Mouse (Mus musculus) left cerebral cortex, postnatal 25 days (tissue): ENCODE measurements around the gene Gm48551. TPM values are rescaled to one million over a fixed set of nuclear protein-coding genes. Genes with fewer than 3 reads are reported as not detected.
A peak's percentile ranks its signal among the peaks of the same experiment; 100 is the strongest.

Experiments used
- DNase-seq, 2 experiments: peaks; one replicate each; pipeline ENCODE4 v3.0.0; 2022; ENCODE audit warnings: low spot score in 2 of 2, mixed read lengths in 1 of 2
- intact Hi-C: fragments of 180-260 bp; cut with DNase I; formaldehyde crosslinking; loops from one replicate; pipeline ENCODE4 v1.15.1; 2025
- total RNA-seq, 2 experiments: library from RNA; stranded (reverse); gene quantifications; 2 replicates each; pipeline ENCODE4 v1.2.3; 2021

The Gm48551 gene
- total RNA-seq, 2 experiments from 2014 or later: 3.5 to 4.2 TPM

- peak; percentile 100 for DNase-seq
These were observed 5.6 kb upstream of the Gm48551 start for GRCm38 (mm10) chr10:81378553-81379182.

DNA sequence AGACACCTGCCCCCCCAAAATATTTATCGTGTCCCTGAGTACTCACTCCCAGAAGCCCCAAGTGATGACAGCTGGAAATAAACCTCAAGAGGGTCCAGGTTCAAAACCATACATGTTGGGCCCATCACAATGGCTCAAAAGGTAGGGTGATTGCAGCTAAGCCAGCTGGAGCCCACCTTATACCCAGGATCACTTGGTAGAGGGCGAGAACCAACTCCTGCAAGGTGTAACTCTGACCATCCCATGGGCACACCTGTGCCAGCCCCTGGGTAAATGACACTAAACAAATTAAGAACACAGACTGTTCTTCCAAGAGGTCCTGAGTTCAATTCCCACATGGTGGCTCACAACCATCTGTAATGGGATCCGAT lies 5.1 kb upstream of the Gm48551 start:
- no peak for DNase-seq
- intact Hi-C loops: no loop called here

More at GRCm38 (mm10) chr10:81378553-81379182, 5.6 kb upstream of the Gm48551 start:
- intact Hi-C loops: no loop called here

- intact Hi-C loops: no loop called here
- DNase-seq: no peak
These were observed 4.4 kb upstream of the Gm48551 start for GRCm38 (mm10) chr10:81379809-81380378.

DNA sequence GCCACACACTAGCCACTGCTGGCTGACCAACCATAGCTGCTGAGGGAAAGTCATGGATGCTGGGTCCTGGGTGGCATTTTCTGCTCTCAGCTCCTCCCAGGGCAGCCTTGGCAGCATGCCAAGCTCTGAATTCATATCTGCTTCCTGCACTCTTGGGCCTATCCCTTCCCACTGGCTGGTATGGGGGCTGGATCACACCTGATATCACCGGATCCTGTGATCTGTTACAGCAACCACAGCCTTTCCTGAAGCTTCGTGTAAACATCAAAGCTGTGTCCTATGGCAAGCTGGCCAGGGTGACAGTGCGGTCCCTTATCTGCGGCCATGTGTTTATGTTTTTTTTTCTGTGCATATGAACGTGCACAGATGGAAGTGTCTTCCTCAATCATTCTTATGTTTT lies 2.2 kb upstream of the Gm48551 start:
- intact Hi-C loops: no loop called here
- DNase-seq: no peak

DNA sequence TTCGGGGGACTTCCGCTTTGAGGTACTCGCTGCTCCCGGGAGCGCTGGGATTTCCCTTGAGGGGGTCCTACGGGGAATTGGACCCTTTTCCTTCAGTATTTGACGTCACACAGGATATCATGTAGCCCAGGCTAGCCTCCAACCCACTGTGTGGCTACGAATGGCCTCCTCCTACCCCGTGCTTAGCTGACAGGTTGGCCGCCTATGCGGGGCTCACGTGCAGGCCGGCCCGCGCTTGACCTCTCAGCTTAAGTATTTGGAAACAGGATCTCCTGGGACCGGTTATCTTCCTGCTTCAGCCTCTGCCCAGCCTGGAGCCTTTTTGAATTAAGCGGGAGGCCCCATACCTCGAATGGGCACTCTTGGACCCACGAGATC lies 328 bp downstream of the Gm48551 start:
- no peak for DNase-seq
- intact Hi-C loops: no loop called here

- DNase-seq: no peak
- intact Hi-C loops: no loop called here
These were observed 1.5 kb downstream of the Gm48551 start for GRCm38 (mm10) chr10:81385603-81386306.

DNA sequence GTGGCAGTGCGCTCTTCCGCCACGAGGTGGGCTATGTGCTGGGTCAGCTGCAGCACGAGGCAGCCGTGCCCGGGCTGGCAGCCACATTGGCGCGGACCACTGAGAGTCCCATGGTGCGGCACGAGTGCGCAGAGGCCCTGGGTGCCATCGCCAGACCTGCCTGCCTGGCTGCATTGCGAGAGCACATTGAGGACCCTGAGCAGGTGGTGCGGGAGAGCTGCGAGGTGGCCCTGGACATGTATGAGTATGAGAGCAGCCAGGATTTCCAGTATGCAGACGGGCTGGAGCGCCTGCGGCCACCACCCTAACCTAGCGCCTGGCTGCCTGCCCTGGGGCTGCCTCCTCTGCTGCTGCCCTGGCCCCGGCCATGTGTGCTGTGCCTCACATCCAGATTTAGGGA lies 3.5 kb downstream of the Gm48551 start:
- intact Hi-C loops: no loop called here

GRCm38 (mm10) chr10:81388505-81389055 lies 4.3 kb downstream of the Gm48551 start, which contains the start of gene Gm48552:
TSS of gene Gm48552 (plus strand) at chr10:81389005.
- intact Hi-C loops: loop anchor here (1.0 kb wide), 1 partner anchor 62 kb away; no protein-coding TSS in a partner anchor
- DNase-seq: no peak

More for the DNA sequence above, 3.5 kb downstream of the Gm48551 start:
- no peak for DNase-seq

DNA sequence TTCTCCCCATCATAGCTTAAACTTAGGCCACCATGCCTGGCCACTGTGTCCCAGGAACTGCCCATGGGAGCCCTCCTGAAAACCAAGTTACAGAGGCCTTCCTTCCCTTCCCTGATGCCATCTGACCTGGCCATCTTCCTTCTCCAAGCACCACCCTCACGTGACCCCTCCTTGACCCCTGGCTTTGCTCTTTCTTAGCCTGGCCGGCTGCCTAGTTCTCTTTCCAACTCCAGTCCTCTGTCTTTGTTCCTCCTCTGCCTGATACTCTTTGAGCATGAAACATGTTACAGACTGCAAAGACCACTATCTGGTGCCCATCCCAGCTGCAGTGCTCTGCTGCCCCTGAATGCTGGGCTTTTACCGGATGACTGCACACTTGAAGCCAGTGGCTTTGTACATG lies 5.1 kb downstream of the Gm48551 start:
- DNase-seq: no peak
- intact Hi-C loops: loop anchor here (1.0 kb wide), 1 partner anchor 61 kb away; no protein-coding TSS in a partner anchor

- peak; percentile 70 to 76 for DNase-seq
- intact Hi-C loops: loop anchor here (1.0 kb wide), 1 partner anchor 60 kb away; no protein-coding TSS in a partner anchor
These were observed 5.8 kb downstream of the Gm48551 start for GRCm38 (mm10) chr10:81389801-81390677.

DNA sequence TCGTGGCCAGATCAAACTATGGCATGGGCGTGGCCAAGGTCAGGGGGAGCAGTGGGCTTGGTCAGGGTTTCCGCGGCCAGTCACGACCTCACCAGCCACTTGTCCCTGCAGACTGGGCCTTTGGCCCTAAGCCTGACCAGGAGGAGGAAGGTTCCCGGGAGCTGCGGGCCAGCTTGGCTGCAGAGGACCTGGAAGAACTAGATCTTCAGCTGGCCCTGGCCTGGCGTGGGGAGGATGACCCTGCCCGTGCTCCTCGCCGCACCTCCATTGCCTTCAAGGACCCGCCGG lies 6.4 kb downstream of the Gm48551 start:
- DNase-seq: no peak
- intact Hi-C loops: no loop called here

DNA sequence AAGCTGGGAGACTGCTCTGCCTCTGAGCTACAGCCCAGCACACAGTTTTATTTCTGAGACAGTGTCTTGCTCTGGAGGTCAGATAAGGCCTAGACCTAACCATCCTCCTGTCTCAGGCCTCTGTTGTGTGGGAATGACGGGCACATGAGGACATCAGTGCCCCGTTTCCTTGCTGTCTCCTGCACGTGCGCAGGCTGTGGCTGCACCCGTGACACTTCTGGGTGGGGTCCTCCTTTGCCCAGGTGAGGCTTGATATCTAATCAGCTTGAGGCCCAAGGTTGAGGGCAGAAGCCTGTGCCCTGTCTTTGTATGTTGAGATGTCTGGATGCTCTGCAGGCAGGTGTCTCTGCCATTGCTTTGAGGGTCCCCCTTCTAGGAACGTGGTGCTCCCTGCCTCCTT lies 8.0 kb downstream of the Gm48551 start:
- DNase-seq: no peak
- intact Hi-C loops: no loop called here

- intact Hi-C loops: no loop called here
- DNase-seq: no peak
These were observed 8.5 kb downstream of the Gm48551 start, which contains the start of gene Smim24 for GRCm38 (mm10) chr10:81392781-81393185. TSS of gene Smim24 (plus strand) at chr10:81393051.

GRCm38 (mm10) chr10:81393456-81394063 lies 9.3 kb downstream of the Gm48551 start:
- intact Hi-C loops: no loop called here

GRCm38 (mm10) chr10:81395127-81395526 lies 10.9 kb downstream of the Gm48551 start:
- intact Hi-C loops: no loop called here
- DNase-seq: peak in 1 of 2 experiments; percentile 61

More at GRCm38 (mm10) chr10:81393456-81394063, 9.3 kb downstream of the Gm48551 start:
- DNase-seq: no peak

DNA sequence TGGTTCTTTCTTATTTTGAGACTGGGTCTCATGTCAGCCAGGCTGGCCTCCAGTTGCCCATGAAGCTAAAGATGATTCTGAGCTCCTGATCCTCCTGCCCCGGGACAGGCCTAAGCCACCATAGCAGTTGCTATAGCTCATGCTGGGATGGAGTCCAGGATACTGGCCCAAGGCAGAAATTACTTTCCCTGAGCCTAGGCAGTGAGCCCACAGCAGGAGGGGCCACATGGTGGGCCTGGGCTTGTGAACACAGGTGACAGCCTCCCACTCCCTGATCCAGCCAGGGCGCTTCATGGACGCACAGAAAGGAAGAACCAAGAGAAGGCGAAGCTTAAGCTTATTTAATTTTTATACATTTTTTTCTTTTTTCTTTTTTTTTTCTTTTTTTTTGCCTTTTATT lies 11.6 kb downstream of the Gm48551 start:
- intact Hi-C loops: no loop called here
- no peak for DNase-seq

- intact Hi-C loops: no loop called here
- no peak for DNase-seq
These were observed 12.5 kb downstream of the Gm48551 start for GRCm38 (mm10) chr10:81396749-81397148.

- intact Hi-C loops: no loop called here
- DNase-seq: no peak
These were observed 15.0 kb downstream of the Gm48551 start for GRCm38 (mm10) chr10:81399296-81399695.

- no peak for DNase-seq
- intact Hi-C loops: no loop called here
These were observed 15.6 kb downstream of the Gm48551 start for GRCm38 (mm10) chr10:81399798-81400308.
